Mouse (Mus musculus): ENCODE data around the gene Psmb7. TPM values are rescaled to one million over a fixed set of nuclear protein-coding genes. Genes with fewer than 3 reads are reported as not detected.
A peak's percentile ranks its signal among the peaks of the same experiment; 100 is the strongest.

Psmb7 gene
- polyA plus RNA-seq, 1 experiment from 2014 or later: 241 TPM

GRCm38 (mm10) chr2:38554226-38554995 lies 89.5 kb downstream of the Psmb7 start:
- H3K36me3 ChIP-seq: peaks cover 25% of the 10 kb centered on the region
- no peak for ATAC-seq (ENCODE audit: borderline replicate concordance, extremely low read depth, low FRiP score, low TSS enrichment)
- H3K27me3 ChIP-seq: no peaks in the 10 kb centered on the region
- no peak overlapping the region for H3K27ac ChIP-seq
- 48% methylated on average over 19 of the region's 19 CpGs for WGBS
- H3K9me3 ChIP-seq: no peaks in the 10 kb centered on the region
- peaks cover 16% of the 10 kb centered on the region; the same call in 1 of the 2 replicates for H3K4me1 ChIP-seq
- no peak overlapping the region for H3K4me3 ChIP-seq
- no peak overlapping the region for H3K4me2 ChIP-seq
- no peak overlapping the region for H3K9ac ChIP-seq

GRCm38 (mm10) chr2:38552004-38552443 lies 91.9 kb downstream of the Psmb7 start:
- WGBS: 91% methylated on average over 15 of the region's 15 CpGs

GRCm38 (mm10) chr2:38547793-38548517 lies 95.9 kb downstream of the Psmb7 start:
- ATAC-seq (ENCODE audit: borderline replicate concordance, extremely low read depth, low FRiP score, low TSS enrichment): no peak
- Histone ChIP-seq H3K27me3 (no peaks in the 10 kb centered on the region), H3K9ac (no peak overlapping the region), H3K4me2 (no peak overlapping the region), H3K36me3 (peaks cover 14% of the 10 kb centered on the region), H3K27ac (no peak overlapping the region), H3K4me1 (peaks cover 33% of the 10 kb centered on the region), H3K4me3 (no peak overlapping the region), H3K9me3 (no peaks in the 10 kb centered on the region)
- WGBS: 67% methylated on average over 11 of the region's 11 CpGs

More at GRCm38 (mm10) chr2:38552004-38552443, 91.9 kb downstream of the Psmb7 start:
- H3K4me2 ChIP-seq: no peak overlapping the region
- no peak overlapping the region for H3K9ac ChIP-seq
- H3K36me3 ChIP-seq: peaks cover 14% of the 10 kb centered on the region
- H3K27me3 ChIP-seq: no peaks in the 10 kb centered on the region
- H3K4me3 ChIP-seq: no peak overlapping the region
- no peaks in the 10 kb centered on the region for H3K9me3 ChIP-seq
- no peak overlapping the region for H3K27ac ChIP-seq
- peaks cover 19% of the 10 kb centered on the region for H3K4me1 ChIP-seq
- ATAC-seq (ENCODE audit: borderline replicate concordance, extremely low read depth, low FRiP score, low TSS enrichment): no peak

- no peak overlapping the region for H3K4me2 ChIP-seq
- H3K4me3 ChIP-seq: no peak overlapping the region
- H3K9ac ChIP-seq: no peak overlapping the region
- no peak; the same call in 1 of the 2 replicates for ATAC-seq (ENCODE audit: borderline replicate concordance, extremely low read depth, low FRiP score, low TSS enrichment)
- H3K4me1 ChIP-seq: peaks cover 33% of the 10 kb centered on the region
- no peaks in the 10 kb centered on the region for H3K27me3 ChIP-seq
- WGBS: 45% methylated on average over 5 of the region's 5 CpGs
- no peaks in the 10 kb centered on the region for H3K9me3 ChIP-seq
- H3K36me3 ChIP-seq: peaks cover 5% of the 10 kb centered on the region
- H3K27ac ChIP-seq: peak overlapping the region; percentile 71; the same call in 1 of the 2 replicates
Measured at GRCm38 (mm10) chr2:38546748-38547147, 97.1 kb downstream of the Psmb7 start.

GRCm38 (mm10) chr2:38546222-38546621 lies 97.7 kb downstream of the Psmb7 start:
- Histone ChIP-seq H3K27ac (peak overlapping the region; percentile 71), H3K4me2 (no peak overlapping the region), H3K4me3 (no peak overlapping the region), H3K27me3 (no peaks in the 10 kb centered on the region), H3K4me1 (peaks cover 33% of the 10 kb centered on the region), H3K9me3 (no peaks in the 10 kb centered on the region), H3K36me3 (no peaks in the 10 kb centered on the region; the same call in 1 of the 2 replicates), H3K9ac (no peak overlapping the region)
- 14% methylated on average over 6 of the region's 6 CpGs for WGBS
- peak; percentile 69; the same call in 1 of the 2 replicates for ATAC-seq (ENCODE audit: borderline replicate concordance, extremely low read depth, low FRiP score, low TSS enrichment)

- Histone ChIP-seq H3K4me3 (no peak overlapping the region), H3K27ac (peak overlapping the region; percentile 71), H3K9ac (no peak overlapping the region), H3K9me3 (no peaks in the 10 kb centered on the region), H3K4me1 (peaks cover 33% of the 10 kb centered on the region), H3K4me2 (no peak overlapping the region), H3K27me3 (no peaks in the 10 kb centered on the region), H3K36me3 (no peaks in the 10 kb centered on the region)
- no peak for ATAC-seq (ENCODE audit: borderline replicate concordance, extremely low read depth, low FRiP score, low TSS enrichment)
Measured at GRCm38 (mm10) chr2:38545706-38546105, 98.2 kb downstream of the Psmb7 start.

GRCm38 (mm10) chr2:38544982-38545381 lies 98.9 kb downstream of the Psmb7 start:
- Histone ChIP-seq H3K4me2 (no peak overlapping the region), H3K27me3 (no peaks in the 10 kb centered on the region), H3K4me3 (no peak overlapping the region), H3K9ac (no peak overlapping the region), H3K9me3 (no peaks in the 10 kb centered on the region), H3K27ac (no peak overlapping the region; the same call in 1 of the 2 replicates), H3K36me3 (no peaks in the 10 kb centered on the region), H3K4me1 (peaks cover 39% of the 10 kb centered on the region)
- WGBS: 59% methylated on average over 6 of the region's 6 CpGs
- no peak for ATAC-seq (ENCODE audit: borderline replicate concordance, extremely low read depth, low FRiP score, low TSS enrichment)

GRCm38 (mm10) chr2:38544341-38544740 lies 99.5 kb downstream of the Psmb7 start:
- no peak overlapping the region for H3K4me2 ChIP-seq
- H3K9me3 ChIP-seq: no peaks in the 10 kb centered on the region
- no peaks in the 10 kb centered on the region for H3K27me3 ChIP-seq
- no peaks in the 10 kb centered on the region for H3K36me3 ChIP-seq
- no peak overlapping the region for H3K4me3 ChIP-seq
- peaks cover 44% of the 10 kb centered on the region for H3K4me1 ChIP-seq
- no peak overlapping the region; the same call in 1 of the 2 replicates for H3K27ac ChIP-seq
- no peak overlapping the region for H3K9ac ChIP-seq
- no peak for ATAC-seq (ENCODE audit: borderline replicate concordance, extremely low read depth, low FRiP score, low TSS enrichment)

GRCm38 (mm10) chr2:38543158-38543557 lies 100.7 kb downstream of the Psmb7 start:
- H3K9ac ChIP-seq: no peak overlapping the region
- H3K27me3 ChIP-seq: no peaks in the 10 kb centered on the region
- no peaks in the 10 kb centered on the region for H3K9me3 ChIP-seq
- no peaks in the 10 kb centered on the region for H3K36me3 ChIP-seq
- no peak overlapping the region for H3K4me2 ChIP-seq
- 82% methylated on average over 2 of the region's 2 CpGs for WGBS
- no peak overlapping the region for H3K4me3 ChIP-seq
- H3K27ac ChIP-seq: no peak overlapping the region
- H3K4me1 ChIP-seq: peaks cover 53% of the 10 kb centered on the region
- no peak for ATAC-seq (ENCODE audit: borderline replicate concordance, extremely low read depth, low FRiP score, low TSS enrichment)

GRCm38 (mm10) chr2:38542366-38542765 lies 101.5 kb downstream of the Psmb7 start:
- Histone ChIP-seq H3K4me2 (no peak overlapping the region), H3K27ac (no peak overlapping the region), H3K9me3 (no peaks in the 10 kb centered on the region), H3K4me3 (no peak overlapping the region), H3K27me3 (no peaks in the 10 kb centered on the region), H3K36me3 (no peaks in the 10 kb centered on the region), H3K4me1 (peaks cover 61% of the 10 kb centered on the region), H3K9ac (no peak overlapping the region)
- 19% methylated on average over 1 of the region's 1 CpGs for WGBS
- no peak for ATAC-seq (ENCODE audit: borderline replicate concordance, extremely low read depth, low FRiP score, low TSS enrichment)

GRCm38 (mm10) chr2:38541570-38541969 lies 102.3 kb downstream of the Psmb7 start:
- Histone ChIP-seq H3K4me3 (no peak overlapping the region), H3K27ac (no peak overlapping the region), H3K9ac (no peak overlapping the region), H3K9me3 (no peaks in the 10 kb centered on the region), H3K27me3 (no peaks in the 10 kb centered on the region), H3K36me3 (no peaks in the 10 kb centered on the region), H3K4me2 (no peak overlapping the region), H3K4me1 (peaks cover 62% of the 10 kb centered on the region)
- ATAC-seq (ENCODE audit: borderline replicate concordance, extremely low read depth, low FRiP score, low TSS enrichment): no peak
- 70% methylated on average over 1 of the region's 1 CpGs for WGBS

- Histone ChIP-seq H3K4me1 (peaks cover 62% of the 10 kb centered on the region), H3K9ac (no peak overlapping the region), H3K4me3 (no peak overlapping the region), H3K9me3 (no peaks in the 10 kb centered on the region), H3K36me3 (no peaks in the 10 kb centered on the region), H3K4me2 (no peak overlapping the region), H3K27me3 (no peaks in the 10 kb centered on the region), H3K27ac (no peak overlapping the region)
- no peak for ATAC-seq (ENCODE audit: borderline replicate concordance, extremely low read depth, low FRiP score, low TSS enrichment)
- 79% methylated on average over 3 of the region's 3 CpGs for WGBS
Measured at GRCm38 (mm10) chr2:38541101-38541500, 102.8 kb downstream of the Psmb7 start.

Measured in lung, embryonic 15.5 days (tissue).